Mouse (Mus musculus) embryonic fibroblast, embryonic 13.5 days (primary cell): ENCODE results near the gene Adgrb2. TPM values are rescaled to one million over a fixed set of nuclear protein-coding genes. Genes with fewer than 3 reads are reported as not detected.

Experiments
- H3K27ac ChIP-seq: 2 replicates; pipeline ENCODE4 v1.5.1; 2012; ENCODE audit warnings: low read length, control low read depth, inconsistent platforms; ENCODE audit not compliant: insufficient read depth
- H3K4me1 ChIP-seq: 2 replicates; pipeline ENCODE4 v1.6.1; 2011; ENCODE audit warnings: low read length; ENCODE audit not compliant: control insufficient read depth, insufficient read depth
- H3K4me3 ChIP-seq: 2 replicates; pipeline ENCODE4 v1.5.1; 2011; ENCODE audit warnings: mild to moderate bottlenecking, control low read depth, low read length; ENCODE audit not compliant: insufficient read depth
- CTCF ChIP-seq: IDR thresholded peaks from 2 replicates; pipeline ENCODE4 v1.5.1; 2011; ENCODE audit warnings: mild to moderate bottlenecking, control low read depth, low read length, moderate library complexity, borderline replicate concordance; ENCODE audit not compliant: insufficient read depth
- POLR2A ChIP-seq: IDR thresholded peaks from 2 replicates; pipeline ENCODE4 v1.6.1; 2011; ENCODE audit warnings: low read depth, mild to moderate bottlenecking, control low read depth, low read length, moderate library complexity
- polyA plus RNA-seq: library from polyadenylated mRNA; stranded (reverse); fragments of >200 nt; gene quantifications from 2 replicates; pipeline ENCODE4 v1.2.4, GENCODE M21; 2011; ENCODE audit warnings: low read depth; ENCODE audit not compliant: missing spikeins, insufficient read length

Gene Adgrb2
- polyA plus RNA-seq, 1 experiment, result 3.7 TPM

DNA sequence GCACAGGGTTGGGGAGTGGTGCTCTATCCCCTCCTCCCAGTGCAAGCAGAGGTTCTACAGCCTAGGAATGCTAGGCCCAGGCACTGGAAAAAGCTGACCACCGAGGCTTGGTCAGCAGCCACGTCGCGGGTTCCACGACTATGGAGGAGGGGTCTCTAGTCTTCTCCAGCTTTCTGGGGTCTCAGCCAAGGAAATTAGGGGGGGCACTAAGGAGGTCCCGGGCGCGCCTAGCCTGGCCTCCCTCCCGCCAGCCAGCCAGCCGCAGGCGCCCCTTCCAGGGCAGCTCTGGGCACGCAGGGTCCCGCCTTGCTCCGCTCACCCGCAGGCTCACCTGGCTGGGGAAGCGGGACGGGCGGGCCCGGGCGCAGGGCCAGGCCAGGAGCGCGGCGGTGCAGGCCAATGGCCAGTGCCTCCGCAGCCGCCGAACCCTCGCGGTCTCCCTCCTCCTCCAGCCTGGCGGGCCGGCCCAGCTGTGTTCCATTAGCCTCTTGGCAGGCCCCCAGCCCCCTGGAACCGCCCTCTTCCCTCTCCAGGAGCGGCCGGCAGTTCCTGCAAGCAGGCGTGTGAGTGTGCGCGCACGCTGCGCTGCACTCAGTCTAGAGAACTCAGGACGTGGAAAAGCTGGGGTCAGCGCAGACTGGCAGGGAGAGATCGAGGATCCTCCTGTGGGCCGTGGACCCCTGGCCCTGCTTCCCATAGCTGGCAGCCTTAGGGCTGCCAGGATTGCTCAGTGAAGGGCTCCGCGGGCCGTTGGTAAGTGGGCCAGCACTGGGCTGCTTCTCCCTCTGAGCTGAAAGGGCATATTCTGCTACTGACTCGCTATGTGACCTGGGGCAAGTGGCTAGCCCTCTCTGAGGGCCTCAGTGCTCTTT is 62.9 kb downstream of the Adgrb2 start, which contains the start of gene Col16a1:
Gene Col16a1 (plus strand): TSS at position 510 of the 872 bp plus-strand sequence.
- H3K4me3 ChIP-seq, result peak within 1 kb of the TSS; percentile 64
- peak within 1 kb of the TSS; percentile 89 for H3K27ac ChIP-seq
- no peak for TF ChIP-seq CTCF
- peak; percentile 96 for TF ChIP-seq POLR2A
- peaks cover 21% of the 10 kb centered on the region for H3K4me1 ChIP-seq

DNA sequence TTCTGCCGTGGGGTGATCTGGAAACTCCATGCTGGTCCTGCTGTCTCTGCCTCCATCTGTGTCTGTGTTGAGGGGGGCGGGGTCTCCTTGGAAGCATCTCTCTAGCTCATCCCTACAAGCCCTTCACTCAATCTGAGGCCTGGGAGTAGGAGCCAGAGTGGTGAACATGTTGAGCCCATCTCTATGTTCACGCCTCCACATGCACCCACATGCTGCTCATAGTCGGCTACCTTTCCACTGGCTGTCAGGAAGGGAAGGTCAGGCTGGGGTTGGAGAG is 63.5 kb downstream of the Adgrb2 start:
- Histone ChIP-seq H3K4me1 (peaks cover 21% of the 10 kb centered on the region), H3K4me3 (peak overlapping the region; percentile 64), H3K27ac (peak overlapping the region; percentile 89)
- no peak for TF ChIP-seq CTCF
- no peak for TF ChIP-seq POLR2A

DNA sequence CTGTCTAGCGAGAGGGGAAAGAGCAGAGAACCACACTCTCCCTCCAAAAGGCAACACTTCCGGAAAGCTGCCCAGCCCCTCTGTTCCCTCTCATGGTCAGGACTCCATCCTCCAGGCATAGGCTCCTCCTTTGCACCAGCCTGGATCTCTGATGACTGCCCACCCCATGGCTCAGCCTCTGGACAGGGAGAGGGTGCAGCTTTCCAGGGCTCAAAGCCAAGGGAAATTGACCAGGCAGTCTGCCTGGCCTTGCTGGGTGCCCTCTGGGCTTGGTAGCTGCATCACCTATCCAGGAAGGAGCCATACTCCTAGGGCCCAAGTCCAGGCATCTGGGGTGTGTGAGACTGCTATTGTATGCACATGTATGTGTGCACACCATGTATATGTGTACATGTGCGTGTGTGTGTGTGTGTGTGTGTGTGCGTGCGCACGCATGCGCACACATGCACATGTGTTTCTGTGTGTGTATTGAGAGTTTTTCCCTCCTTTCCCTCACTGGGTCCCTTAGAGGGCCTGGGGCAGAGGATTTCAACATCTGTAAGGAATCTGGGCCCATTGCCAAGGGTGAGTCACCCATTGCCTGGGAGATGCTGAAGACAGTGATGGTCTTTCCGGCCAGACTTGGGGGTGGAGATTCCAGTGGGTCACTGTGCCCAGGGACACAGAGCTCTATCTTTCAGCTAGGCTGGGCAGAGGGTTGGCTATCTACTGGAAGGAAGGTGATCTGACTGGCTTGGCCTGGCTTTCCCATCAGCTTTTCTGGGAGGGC is 65.6 kb downstream of the Adgrb2 start:
- H3K4me3 ChIP-seq, result no peak overlapping the region

DNA sequence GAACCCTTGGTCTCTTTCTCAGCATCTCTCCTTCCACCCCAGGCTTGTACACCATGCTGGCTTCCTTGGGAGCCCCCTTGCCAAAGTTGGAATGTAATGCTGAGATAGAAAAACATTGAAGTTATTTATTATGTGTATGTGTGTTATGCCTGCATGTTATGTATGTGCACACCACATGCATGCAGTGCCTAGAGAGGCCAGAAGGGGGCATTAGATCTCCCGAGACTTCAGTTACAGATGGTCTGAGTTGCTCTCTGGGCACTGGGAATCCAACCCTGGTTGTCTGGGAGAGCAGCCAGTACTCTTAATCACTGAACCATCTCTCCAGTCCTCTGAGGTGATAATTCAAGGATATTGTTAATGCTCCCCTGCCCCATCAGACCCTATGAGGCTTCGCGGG is 67.6 kb downstream of the Adgrb2 start:
- TF ChIP-seq POLR2A (no peak), CTCF (no peak)
- Histone ChIP-seq H3K27ac (no peak overlapping the region), H3K4me3 (no peak overlapping the region), H3K4me1 (peaks cover 21% of the 10 kb centered on the region)

More for the DNA sequence above, 65.6 kb downstream of the Adgrb2 start:
- Histone ChIP-seq H3K27ac (peak overlapping the region; percentile 58), H3K4me1 (peaks cover 21% of the 10 kb centered on the region)
- TF ChIP-seq POLR2A, result 0 out of 2 replicates have a peak, but pooled peaks have one; percentile 22
- no peak for TF ChIP-seq CTCF

DNA sequence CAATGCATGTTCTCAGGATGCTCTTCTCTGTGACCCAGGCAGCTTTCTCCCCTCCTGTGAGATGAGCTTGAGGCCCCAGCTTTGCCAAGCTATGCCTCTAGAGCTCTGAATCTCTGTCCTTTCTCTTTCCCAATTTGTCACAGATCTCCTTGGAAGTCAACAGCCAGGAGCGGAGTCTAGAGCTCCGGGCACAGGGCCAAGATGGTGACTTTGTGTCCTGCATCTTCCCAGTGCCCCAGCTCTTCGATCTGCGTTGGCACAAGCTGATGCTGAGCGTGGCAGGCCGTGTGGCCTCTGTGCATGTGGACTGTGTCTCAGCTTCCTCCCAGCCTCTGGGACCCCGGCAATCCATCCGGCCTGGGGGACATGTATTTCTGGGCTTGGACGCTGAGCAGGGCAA is 68.4 kb downstream of the Adgrb2 start:
- TF ChIP-seq POLR2A, result no peak
- no peak for TF ChIP-seq CTCF
- no peak overlapping the region for H3K27ac ChIP-seq

DNA sequence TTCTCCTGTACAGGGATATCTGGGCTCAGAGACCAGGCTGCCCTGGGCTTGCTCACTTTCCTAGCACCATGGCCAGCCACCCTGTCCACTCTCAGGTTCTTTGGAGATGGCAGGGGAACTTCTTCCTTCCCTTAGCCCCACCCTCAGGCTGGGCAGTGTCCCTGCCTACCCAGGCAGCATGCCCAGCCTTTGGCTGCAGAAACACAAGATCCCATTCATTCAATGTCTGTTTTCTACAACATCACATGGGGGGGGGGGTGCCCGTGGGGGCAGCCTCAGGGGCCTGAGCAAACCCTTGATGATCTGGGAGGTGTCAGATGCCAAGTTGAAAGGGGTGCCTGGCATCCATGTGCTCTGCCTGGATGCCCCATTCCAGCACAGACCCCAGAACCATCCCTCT is 70.1 kb downstream of the Adgrb2 start:
- H3K4me1 ChIP-seq, result peaks cover 11% of the 10 kb centered on the region
- no peak overlapping the region for H3K27ac ChIP-seq
- H3K4me3 ChIP-seq, result no peak overlapping the region
- TF ChIP-seq POLR2A, result no peak

More for the DNA sequence above, 68.4 kb downstream of the Adgrb2 start:
- H3K4me1 ChIP-seq, result peaks cover 21% of the 10 kb centered on the region
- no peak overlapping the region for H3K4me3 ChIP-seq

DNA sequence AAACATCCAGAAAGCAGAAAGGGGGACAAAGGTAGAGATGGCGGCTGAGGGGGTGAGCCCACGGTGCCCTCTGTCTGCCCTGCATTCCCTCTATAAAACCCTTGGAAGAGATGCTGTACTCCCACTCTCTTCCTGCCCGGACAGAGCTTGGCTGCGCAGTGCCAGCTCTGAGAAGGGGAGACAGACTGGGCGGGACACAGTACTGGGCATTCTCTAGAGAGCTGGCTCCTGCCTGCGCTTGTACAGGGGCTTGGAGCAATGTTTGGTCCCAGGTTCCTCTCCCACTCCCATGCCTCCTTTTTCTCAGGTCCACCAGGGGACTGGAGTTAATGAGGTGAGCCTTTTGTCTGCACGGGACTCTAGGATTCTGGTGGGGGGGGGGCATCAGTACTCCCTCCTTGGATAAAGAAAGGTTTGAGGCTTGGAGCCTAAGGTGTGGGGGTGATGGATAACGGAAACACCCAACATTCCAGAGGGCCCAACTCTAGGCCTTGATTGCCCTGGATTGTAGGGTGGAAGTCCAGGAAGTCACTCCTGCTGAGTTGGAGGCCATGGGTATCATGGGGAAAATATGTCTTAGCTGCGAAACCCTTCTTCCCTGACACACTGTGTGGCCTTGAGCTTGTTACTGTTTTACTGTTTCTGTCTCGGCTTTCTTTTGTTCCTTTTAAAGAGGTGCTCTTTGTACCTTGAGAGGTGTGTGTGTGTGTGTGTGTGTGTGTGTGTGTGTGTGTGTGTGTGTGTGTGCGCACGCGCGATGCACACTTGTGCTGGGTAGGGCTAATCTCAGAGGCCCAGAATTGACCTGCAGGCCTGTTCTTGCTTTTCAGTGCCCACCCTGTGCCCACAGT is 70.7 kb downstream of the Adgrb2 start:
- H3K4me3 ChIP-seq, result no peak overlapping the region
- no peak for TF ChIP-seq CTCF
- no peak for TF ChIP-seq POLR2A
- no peak overlapping the region for H3K27ac ChIP-seq
- H3K4me1 ChIP-seq, result peaks cover 6% of the 10 kb centered on the region

DNA sequence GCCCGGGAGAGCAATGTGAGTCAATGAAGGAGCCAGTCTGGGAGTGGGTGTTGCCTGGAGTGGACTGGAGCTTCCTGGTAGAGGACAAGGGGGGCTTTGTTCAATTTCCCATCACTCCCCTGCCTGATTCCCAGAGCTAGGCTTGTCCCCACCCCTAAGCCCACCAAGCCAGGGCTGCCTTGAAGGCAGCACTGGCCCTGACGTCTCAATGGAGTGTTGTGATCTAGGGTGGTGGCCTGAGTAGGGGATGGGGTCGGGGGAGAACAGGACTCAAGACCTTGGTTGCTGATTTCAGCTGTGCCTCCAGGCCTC is 71.3 kb downstream of the Adgrb2 start:
- H3K4me1 ChIP-seq, result peaks cover 1% of the 10 kb centered on the region; the same call in 1 of the 2 replicates
- H3K27ac ChIP-seq, result no peak overlapping the region
- TF ChIP-seq CTCF (no peak), POLR2A (no peak)
- no peak overlapping the region for H3K4me3 ChIP-seq

DNA sequence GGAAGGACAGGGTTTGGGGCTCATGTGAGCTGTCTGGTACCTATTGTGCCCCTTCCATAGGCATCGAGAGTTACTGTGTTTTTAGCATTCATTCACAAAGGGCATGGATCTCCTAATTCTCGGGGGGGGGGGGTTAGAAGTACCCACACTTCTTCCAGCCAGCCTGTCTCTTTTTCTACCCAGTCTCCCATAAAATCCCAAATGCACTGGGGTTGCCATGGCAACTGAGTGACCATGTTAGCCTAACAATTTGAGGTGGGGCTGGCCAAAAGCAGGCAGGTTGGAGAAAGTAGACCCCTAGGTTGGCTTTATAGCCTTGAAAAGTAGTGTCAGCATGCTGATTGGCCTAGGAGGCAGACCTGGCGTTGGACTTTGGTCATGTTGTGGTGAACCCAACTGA is 71.8 kb downstream of the Adgrb2 start:
- TF ChIP-seq CTCF (no peak), POLR2A (no peak)
- Histone ChIP-seq H3K27ac (no peak overlapping the region), H3K4me3 (no peak overlapping the region), H3K4me1 (no peaks in the 10 kb centered on the region)

DNA sequence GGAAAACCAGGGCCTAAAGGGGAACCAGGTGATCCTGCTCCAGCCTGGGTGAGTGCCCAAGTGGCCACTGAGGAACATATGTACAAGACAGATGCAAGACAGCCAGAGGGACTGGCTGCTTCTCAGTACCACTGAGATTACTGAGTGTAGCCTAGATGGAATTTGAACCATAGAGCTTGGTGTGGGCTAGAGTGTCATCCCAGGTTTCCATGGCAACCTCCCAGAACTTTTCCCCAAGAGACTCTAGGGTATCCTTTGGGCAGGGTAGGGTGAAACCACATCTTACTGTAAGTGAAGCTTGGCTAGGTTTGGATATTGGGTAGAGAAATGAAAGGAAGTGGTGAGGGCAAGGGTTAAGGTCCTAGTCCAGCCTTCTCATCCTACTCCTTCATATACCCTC is 76.3 kb downstream of the Adgrb2 start:
- no peak overlapping the region for H3K4me3 ChIP-seq
- no peaks in the 10 kb centered on the region for H3K4me1 ChIP-seq
- no peak overlapping the region for H3K27ac ChIP-seq
- TF ChIP-seq POLR2A, result no peak
- TF ChIP-seq CTCF, result no peak
